8 mouse cellular contexts compared by ENCODE assay signal in genomic region chr4:46858899-46859298, GRCm38 (mm10).
DNase-seq lines count a peak whose midpoint lies in the region; ATAC-seq lines count a peak whose summit lies in the region.

No protein-coding gene starts in this region.

- H3K27me3 ChIP-seq in forebrain, embryonic 15.5 days, result peaks cover 20% of the 10 kb centered on the region
- no peaks in the 10 kb centered on the region for H3K27me3 ChIP-seq in hindbrain, embryonic 15.5 days
- 0 out of 2 replicates have a peak, but pooled peaks cover 3% of the 10 kb centered on the region for H3K27me3 ChIP-seq in liver, embryonic 13.5 days
- H3K27me3 ChIP-seq in neural tube, embryonic 15.5 days (replicated peaks), result no peaks in the 10 kb centered on the region

- H3K36me3 ChIP-seq in forebrain, embryonic 15.5 days, result no peaks in the 10 kb centered on the region
- no peaks in the 10 kb centered on the region for H3K36me3 ChIP-seq in hindbrain, embryonic 15.5 days
- H3K36me3 ChIP-seq in liver, embryonic 13.5 days, result peaks cover 28% of the 10 kb centered on the region
- no peaks in the 10 kb centered on the region for H3K36me3 ChIP-seq in neural tube, embryonic 15.5 days

- peak; percentile 41; the same call in 1 of the 2 replicates for ATAC-seq in forebrain, embryonic 15.5 days (replicated peaks)
- peak; percentile 46; the same call in 1 of the 2 replicates for ATAC-seq in hindbrain, embryonic 15.5 days (ENCODE audit: low FRiP score, low read depth)
- no peak for ATAC-seq in liver, embryonic 13.5 days (ENCODE audit: low read depth)
- peak; percentile 54; the same call in 1 of the 2 replicates for ATAC-seq in neural tube, embryonic 15.5 days (ENCODE audit: low FRiP score)

- H3K9me3 ChIP-seq in forebrain, embryonic 15.5 days, result no peaks in the 10 kb centered on the region
- H3K9me3 ChIP-seq in hindbrain, embryonic 15.5 days, result no peaks in the 10 kb centered on the region
- no peaks in the 10 kb centered on the region for H3K9me3 ChIP-seq in liver, embryonic 13.5 days (replicated peaks)
- H3K9me3 ChIP-seq in neural tube, embryonic 15.5 days (replicated peaks), result no peaks in the 10 kb centered on the region

- DNase-seq in frontal cortex, postnatal 10 days (ENCODE audit: low spot score in 2 of 2), result peak; percentile 60 to 63
- no peak for DNase-seq in frontal cortex, postnatal 36 days (ENCODE audit: low spot score in 2 of 2)
- peak; percentile 77 for DNase-seq in cerebellum, adult 11 months
- DNase-seq in liver, embryonic 13.5 days, result no peak
- DNase-seq in testis, postnatal 14 days (ENCODE audit: low spot score), result no peak

- H3K4me3 ChIP-seq in forebrain, embryonic 15.5 days, result no peak overlapping the region
- H3K4me3 ChIP-seq in hindbrain, embryonic 15.5 days, result no peak overlapping the region
- H3K4me3 ChIP-seq in liver, embryonic 13.5 days (replicated peaks), result no peak overlapping the region
- no peak overlapping the region for H3K4me3 ChIP-seq in neural tube, embryonic 15.5 days (replicated peaks)

- H3K27ac ChIP-seq in forebrain, embryonic 15.5 days (replicated peaks), result no peak overlapping the region
- H3K27ac ChIP-seq in hindbrain, embryonic 15.5 days (replicated peaks), result peak overlapping the region; percentile 60
- H3K27ac ChIP-seq in liver, embryonic 13.5 days, result 0 out of 2 replicates have a peak overlapping the region, but pooled peaks have one; percentile 10
- H3K27ac ChIP-seq in neural tube, embryonic 15.5 days (replicated peaks), result peak overlapping the region; percentile 30; the same call in 1 of the 2 replicates

- WGBS in forebrain, embryonic 15.5 days, result 15% methylated on average over 13 of the region's 13 CpGs
- 29% methylated on average over 13 of the region's 13 CpGs for WGBS in hindbrain, embryonic 15.5 days
- 58% methylated on average over 13 of the region's 13 CpGs for WGBS in liver, embryonic 13.5 days (ENCODE audit: insufficient replicate concordance)
- 26% methylated on average over 13 of the region's 13 CpGs for WGBS in neural tube, embryonic 15.5 days

- peaks cover 17% of the 10 kb centered on the region for H3K4me1 ChIP-seq in forebrain, embryonic 15.5 days
- H3K4me1 ChIP-seq in hindbrain, embryonic 15.5 days (replicated peaks), result peaks cover 35% of the 10 kb centered on the region
- peaks cover 60% of the 10 kb centered on the region for H3K4me1 ChIP-seq in liver, embryonic 13.5 days (replicated peaks)
- peaks cover 38% of the 10 kb centered on the region for H3K4me1 ChIP-seq in neural tube, embryonic 15.5 days

- H3K4me2 ChIP-seq in forebrain, embryonic 15.5 days (replicated peaks), result no peak overlapping the region
- H3K4me2 ChIP-seq in hindbrain, embryonic 15.5 days, result no peak overlapping the region
- peak overlapping the region; percentile 85; the same call in 1 of the 2 replicates for H3K4me2 ChIP-seq in liver, embryonic 13.5 days
- H3K4me2 ChIP-seq in neural tube, embryonic 15.5 days, result no peak overlapping the region

- H3K9ac ChIP-seq in forebrain, embryonic 15.5 days (replicated peaks), result no peak overlapping the region
- H3K9ac ChIP-seq in hindbrain, embryonic 15.5 days, result no peak overlapping the region
- H3K9ac ChIP-seq in liver, embryonic 13.5 days, result no peak overlapping the region
- H3K9ac ChIP-seq in neural tube, embryonic 15.5 days (replicated peaks), result no peak overlapping the region

Comparison
In these comparisons a context has a peak if more than half of its experiments do, and no peak if none do; other contexts are left out.
1. DNase-seq: peak in frontal cortex, postnatal 10 days (2 of 2) and cerebellum, adult 11 months (single experiment); none in frontal cortex, postnatal 36 days (0 of 2), liver, embryonic 13.5 days (single experiment) and testis, postnatal 14 days (single experiment).